Mouse (Mus musculus) kidney, postnatal 10 days (tissue): ENCODE results near the gene Ucn.

Experiments
- DNase-seq: peaks from one replicate; pipeline ENCODE4 v3.0.0; 2021; ENCODE audit warnings: mixed read lengths

The Ucn gene

GRCm38 (mm10) chr5:31138241-31138967 lies at the start of gene Ucn:
TSS of gene Ucn (minus strand) at chr5:31138829.
- DNase-seq: peak; percentile 32

GRCm38 (mm10) chr5:31183678-31184077 lies 45.0 kb upstream of the Ucn start:
- DNase-seq: no peak

DNA sequence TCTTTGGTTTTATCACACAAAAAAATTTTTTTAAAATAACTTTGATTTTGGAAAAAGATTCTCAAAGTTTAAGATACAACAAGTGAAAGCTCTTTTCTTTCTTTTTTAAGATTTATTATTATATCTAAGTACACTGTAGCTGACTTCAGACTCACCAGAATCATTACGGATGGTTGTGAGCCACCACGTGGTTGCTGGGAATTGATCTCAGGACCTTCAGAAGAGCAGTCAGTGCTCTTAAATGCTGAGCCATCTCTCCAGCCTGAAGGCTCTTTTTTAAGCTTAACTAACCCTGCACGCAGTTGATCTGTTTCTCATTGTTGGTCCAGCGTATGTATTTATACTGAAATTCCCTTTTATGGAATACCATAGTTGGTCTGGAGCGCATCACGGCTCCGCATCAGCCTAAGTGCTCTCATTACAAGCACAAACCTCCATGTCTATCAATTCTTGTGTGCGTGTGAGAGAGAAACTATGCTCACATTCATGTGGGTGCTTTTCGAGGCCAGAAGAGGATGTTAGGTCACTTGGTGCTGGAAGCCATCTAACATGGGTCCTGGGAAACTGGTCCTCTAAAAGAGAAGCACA lies 42.6 kb upstream of the Ucn start:
- DNase-seq: no peak

GRCm38 (mm10) chr5:31179766-31180630 lies 41.4 kb upstream of the Ucn start, which contains the start of the genes Gm29609 and Gtf3c2:
TSS of gene Gm29609 (minus strand) at chr5:31179911.
TSS of gene Gtf3c2 (minus strand) at chr5:31180144.
- DNase-seq: peak; percentile 96

GRCm38 (mm10) chr5:31179301-31179765 lies 40.7 kb upstream of the Ucn start:
- DNase-seq: peak; percentile 35

- no peak for DNase-seq
Measured at GRCm38 (mm10) chr5:31168630-31169029, 30.0 kb upstream of the Ucn start.

DNA sequence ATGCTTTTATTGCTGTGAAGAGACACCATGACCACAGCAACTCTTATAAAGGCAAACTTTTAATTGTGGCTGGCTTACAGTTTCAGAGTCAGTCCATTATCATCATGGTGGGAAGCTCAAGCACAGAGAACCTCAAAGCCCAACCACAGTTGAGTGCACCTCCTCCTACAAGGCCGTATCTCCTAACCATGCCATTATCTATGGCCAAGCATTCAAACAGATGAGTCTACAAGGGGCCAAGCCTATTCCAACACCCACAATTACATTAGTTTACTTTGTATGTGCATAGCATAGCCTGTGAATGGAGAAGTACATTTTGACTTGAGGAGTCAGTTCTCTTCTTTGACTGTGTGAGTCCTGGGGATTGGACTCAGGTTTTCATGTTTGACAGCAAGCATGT lies 26.2 kb upstream of the Ucn start:
- no peak for DNase-seq

DNA sequence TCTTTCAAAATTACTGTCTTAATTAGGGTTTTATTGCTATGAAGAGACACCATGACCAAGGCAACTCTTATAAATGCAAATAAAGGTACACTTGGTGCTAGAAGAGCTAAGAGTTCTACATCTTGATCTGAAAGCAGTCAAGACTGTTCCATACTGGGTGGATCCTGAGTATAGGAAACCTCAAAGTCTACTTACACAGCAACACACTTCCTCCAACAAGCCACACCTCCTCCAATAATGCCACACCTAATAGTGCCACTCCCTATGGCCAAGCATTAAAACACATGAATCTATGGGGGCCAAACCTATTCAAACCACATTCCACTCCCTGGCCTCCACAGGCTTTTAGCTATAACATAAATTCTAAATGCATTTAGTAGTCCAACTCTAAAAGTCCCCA lies 23.8 kb upstream of the Ucn start:
- no peak for DNase-seq

- DNase-seq: peak; percentile 91
Measured at GRCm38 (mm10) chr5:31154152-31154553, 15.5 kb upstream of the Ucn start, which contains the start of gene Mpv17. TSS of gene Mpv17 (minus strand) at chr5:31154251.

- DNase-seq: peak; percentile 30
Measured at GRCm38 (mm10) chr5:31153516-31154151, 15.0 kb upstream of the Ucn start.

GRCm38 (mm10) chr5:31151746-31152145 lies 13.1 kb upstream of the Ucn start:
- DNase-seq: peak; percentile 25

- DNase-seq: no peak
Measured at GRCm38 (mm10) chr5:31149781-31150180, 11.2 kb upstream of the Ucn start.

- DNase-seq: peak; percentile 71
Measured at GRCm38 (mm10) chr5:31138968-31139425, 368 bp upstream of the Ucn start.

- no peak for DNase-seq
Measured at GRCm38 (mm10) chr5:31137658-31138057, 971 bp downstream of the Ucn start.

DNA sequence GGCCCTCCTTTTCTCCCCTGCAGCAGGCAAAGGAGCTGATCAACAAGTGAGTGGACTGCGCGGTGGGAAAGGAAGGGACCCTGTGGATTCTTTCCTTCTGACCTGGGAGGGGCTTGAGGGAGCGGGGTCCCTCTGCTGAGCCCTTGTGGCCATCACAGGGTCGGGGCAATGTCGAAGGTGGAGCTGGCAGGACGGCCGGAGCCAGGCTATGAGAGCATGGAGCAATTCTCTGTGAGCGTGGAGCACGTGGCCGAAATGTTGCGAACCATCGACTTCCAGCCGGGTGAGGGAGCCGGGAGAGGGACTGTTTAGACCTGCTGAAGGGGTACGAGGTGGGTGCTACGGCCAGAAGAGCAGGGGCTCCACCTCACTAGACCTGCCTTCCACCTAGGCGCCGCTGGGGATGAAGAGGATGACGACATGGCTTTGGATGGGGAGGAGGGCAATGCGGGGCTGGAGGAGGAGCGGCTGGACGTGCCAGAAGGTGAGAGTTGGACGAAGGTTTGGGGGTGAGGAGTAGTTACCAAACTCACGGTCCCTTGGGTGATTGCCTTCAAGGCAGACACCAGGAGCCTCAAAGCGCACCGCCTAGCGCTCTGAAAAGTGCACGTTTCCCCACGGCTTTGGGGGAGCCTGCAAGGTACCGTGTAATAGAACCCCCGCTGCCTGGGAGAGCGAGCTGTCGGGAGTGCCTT lies 1.8 kb downstream of the Ucn start:
- DNase-seq: no peak

DNA sequence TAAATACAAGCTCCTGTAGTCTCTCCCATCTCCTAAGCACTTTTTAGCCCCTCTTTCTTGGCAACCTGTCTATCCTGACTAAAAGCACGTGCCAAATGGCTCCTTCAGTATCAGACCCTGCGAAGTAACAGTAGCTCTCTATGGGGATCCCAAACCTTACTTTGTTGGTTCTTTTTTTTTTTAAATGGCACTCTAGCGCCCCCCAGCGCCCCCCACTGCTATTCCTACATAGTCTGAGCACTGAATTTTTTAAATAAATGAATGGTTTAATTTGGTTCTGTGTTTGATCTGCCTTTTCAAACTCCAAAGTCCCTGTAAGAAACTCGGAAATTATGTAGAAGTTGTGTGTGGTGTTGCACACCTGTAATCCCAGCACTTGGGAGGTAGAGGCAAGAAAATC lies 12.6 kb downstream of the Ucn start:
- DNase-seq: no peak

GRCm38 (mm10) chr5:31123481-31123880 lies 15.1 kb downstream of the Ucn start:
- no peak for DNase-seq

- no peak for DNase-seq
Measured at GRCm38 (mm10) chr5:31121111-31121510, 17.5 kb downstream of the Ucn start.

GRCm38 (mm10) chr5:31116912-31117311 lies 21.7 kb downstream of the Ucn start:
- no peak for DNase-seq

DNA sequence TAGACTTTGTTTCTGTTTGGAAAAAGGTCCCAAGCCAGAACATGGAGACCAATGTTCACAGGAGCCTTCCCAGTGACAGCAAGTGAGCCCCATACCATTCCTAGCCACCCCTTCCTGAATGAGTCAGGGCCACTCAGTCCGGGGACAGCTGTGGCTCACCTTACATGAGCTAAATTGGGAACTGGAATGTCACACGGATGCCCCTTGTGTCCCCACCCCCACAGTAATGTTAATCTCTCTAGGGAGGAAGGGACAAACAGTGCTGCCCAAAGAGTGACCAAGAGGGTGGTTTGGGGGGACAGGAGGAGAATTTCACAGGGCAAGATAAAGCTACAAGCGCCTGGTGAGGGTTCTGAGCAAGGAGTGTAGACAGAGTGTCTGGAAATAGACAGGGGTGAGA lies 22.3 kb downstream of the Ucn start, which contains the start of gene Trim54:
TSS of gene Trim54 (plus strand) at position 359 of the 400 bp plus-strand sequence.
- no peak for DNase-seq

DNA sequence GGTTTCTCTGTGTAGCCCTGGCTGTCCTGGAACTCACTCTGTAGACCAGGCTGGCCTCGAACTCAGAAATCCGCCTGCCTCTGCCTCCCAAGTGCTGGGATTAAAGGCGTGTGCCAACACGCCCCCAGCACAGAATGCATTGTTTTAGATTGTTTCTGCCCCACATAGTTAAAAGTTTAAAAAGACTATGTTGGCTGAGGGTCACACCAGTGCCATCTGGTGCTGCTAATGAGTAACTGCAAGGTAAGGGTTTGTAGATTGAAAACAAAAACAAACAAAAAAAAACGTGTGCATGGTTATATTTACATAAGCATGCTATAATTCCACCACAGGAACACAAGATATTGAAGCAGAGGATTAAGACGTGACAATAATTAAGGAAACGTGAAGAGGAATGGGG lies 27.8 kb downstream of the Ucn start:
- DNase-seq: peak; percentile 28

DNA sequence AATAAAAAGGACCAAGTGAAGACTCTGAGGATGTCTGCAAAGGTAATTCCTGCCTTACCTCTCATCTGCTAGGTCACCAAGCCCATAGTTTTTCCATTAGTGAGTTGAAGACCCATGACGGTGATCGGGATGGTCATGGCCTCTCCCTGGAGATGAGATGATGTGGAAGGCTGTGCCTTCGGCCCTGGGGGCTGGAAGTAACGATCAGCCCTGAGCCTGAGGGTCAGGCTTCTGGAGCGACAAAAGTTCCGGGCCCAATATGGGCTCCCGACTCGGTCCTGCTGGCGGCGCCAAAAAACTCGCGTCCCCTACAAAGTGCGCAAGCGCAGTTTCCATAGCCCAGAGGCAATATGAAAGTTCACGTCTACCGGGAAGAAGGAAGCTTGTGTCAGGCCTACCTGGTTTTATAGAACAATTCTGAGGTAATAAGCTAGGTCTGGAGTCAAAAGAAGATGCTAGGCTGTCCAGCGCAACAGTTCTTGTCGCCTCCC lies 30.6 kb downstream of the Ucn start, which contains the start of gene Slc30a3:
TSS of gene Slc30a3 (minus strand) at position 238 of the 491 bp plus-strand sequence.
- no peak for DNase-seq
